Mouse (Mus musculus) lung, embryonic 16.5 days (tissue): ENCODE data around the gene Mfap1a. TPM values are rescaled to one million over a fixed set of nuclear protein-coding genes. Genes with fewer than 3 reads are reported as not detected.

ENCODE experiments used
- ATAC-seq: fragments of 200-750 bp; cut with Nextera tagmentation; 2 replicates; pipeline ENCODE4 v1.8.0; 2017; ENCODE audit warnings: low read depth, mild to moderate bottlenecking, moderate library complexity
- H3K27ac ChIP-seq: fragments of 300-500 bp; sonication (generic); 2 replicates; pipeline ENCODE4 v1.5.1; 2014; ENCODE audit warnings: mild to moderate bottlenecking, control low read depth, low read length
- H3K27me3 ChIP-seq: fragments of 300-500 bp; sonication (generic); 2 replicates; pipeline ENCODE4 v1.6.1; 2014; ENCODE audit warnings: low read depth, low read length, mixed read lengths; ENCODE audit not compliant: control insufficient read depth, insufficient read depth
- H3K36me3 ChIP-seq: fragments of 300-500 bp; sonication (generic); 2 replicates; pipeline ENCODE4 v1.6.1; 2014; ENCODE audit warnings: low read length; ENCODE audit not compliant: control insufficient read depth, insufficient read depth
- H3K4me1 ChIP-seq: fragments of 300-500 bp; sonication (generic); replicated peaks from 2 replicates; pipeline ENCODE4 v1.6.1; 2014; ENCODE audit warnings: low read length, mixed read lengths; ENCODE audit not compliant: control insufficient read depth, insufficient read depth
- H3K4me2 ChIP-seq: fragments of 300-500 bp; sonication (generic); 2 replicates; pipeline ENCODE4 v1.6.1; 2014; ENCODE audit warnings: low read depth, low read length, control low read depth
- H3K4me3 ChIP-seq: fragments of 300-500 bp; sonication (generic); 2 replicates; pipeline ENCODE4 v1.5.1; 2014; ENCODE audit warnings: mild to moderate bottlenecking, low read length, control low read depth
- H3K9ac ChIP-seq: fragments of 300-500 bp; sonication (generic); 2 replicates; pipeline ENCODE4 v1.6.1; 2014; ENCODE audit warnings: low read length, control low read depth
- H3K9me3 ChIP-seq: fragments of 300-500 bp; sonication (generic); 2 replicates; pipeline ENCODE4 v1.6.1; 2016; ENCODE audit warnings: low read length; ENCODE audit not compliant: control insufficient read depth
- WGBS: fragments of 180-500 bp; shearing (Covaris S2); extraction: QIAGEN DNeasy Blood & Tissue Kit; methylation state at CpG from one replicate; pipeline ENCODE4 v1.1.7; 2014; 5-methylcytosine and 5-hydroxymethylcytosine counted together
- polyA plus RNA-seq: library from polyadenylated mRNA; unstranded; fragments of >200 nt; fragmentation: Nextera tagmentation; extraction: Ambion mirVana; gene quantifications from 2 replicates; pipeline ENCODE4 v1.2.1, GENCODE M21; 2015

The Mfap1a gene
- polyA plus RNA-seq, 1 experiment from 2014 or later, result 29.4 TPM

DNA sequence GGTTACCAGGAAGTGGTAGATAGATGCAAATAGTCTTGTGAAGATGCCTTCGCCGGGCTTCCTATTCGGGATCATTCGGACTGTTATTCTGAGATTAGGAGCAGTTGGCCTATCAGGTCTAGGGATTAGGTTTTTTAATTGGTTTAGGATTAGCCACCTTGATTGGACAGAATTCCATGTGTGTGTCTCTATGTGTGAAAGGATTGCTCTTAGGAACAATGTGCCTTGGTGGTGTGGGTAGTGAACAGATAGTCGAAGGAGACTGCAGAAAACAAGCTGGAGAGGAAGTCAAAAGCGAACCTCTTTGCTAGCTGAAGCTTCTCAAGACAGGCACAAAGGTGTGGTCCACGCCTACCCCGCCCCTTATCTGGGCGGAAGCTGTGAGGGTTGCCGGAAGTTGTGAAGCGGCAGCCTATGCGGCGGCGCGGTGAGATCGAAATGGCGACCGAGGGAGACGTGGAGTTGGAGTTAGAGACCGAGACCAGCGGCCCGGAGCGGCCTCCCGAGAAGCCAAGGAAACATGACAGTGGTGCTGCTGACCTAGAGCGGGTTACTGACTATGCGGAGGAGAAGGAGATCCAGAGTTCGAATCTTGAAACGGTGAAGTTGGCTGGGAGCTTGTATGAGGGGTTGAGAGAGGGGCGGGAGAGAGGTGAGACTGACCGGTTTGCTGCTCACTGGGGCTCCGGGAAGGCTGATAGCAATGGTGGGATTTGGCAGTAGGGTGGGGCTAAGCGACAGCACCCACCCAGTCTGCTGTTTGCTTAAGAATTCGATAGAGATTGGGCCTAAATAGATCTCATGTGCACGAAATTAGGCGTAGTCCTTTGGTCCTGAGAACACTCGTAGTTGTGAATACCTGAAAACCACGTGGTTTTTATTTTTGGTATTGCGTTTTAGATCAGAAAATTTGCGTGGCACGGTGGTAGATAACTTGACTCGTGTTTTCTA, 49.5 kb downstream of the Mfap1a start, which contains the start of gene Serinc4:
Gene Serinc4 (minus strand): TSS at position 90 of the 951 bp plus-strand sequence.
- WGBS, result 4% methylated on average over 41 of the region's 41 CpGs
- Histone ChIP-seq H3K9ac (peak within 1 kb of the TSS; percentile 85), H3K27me3 (no peaks in the 10 kb centered on the region), H3K4me3 (peak within 1 kb of the TSS; percentile 75), H3K27ac (peak within 1 kb of the TSS; percentile 80), H3K9me3 (no peaks in the 10 kb centered on the region), H3K4me1 (peaks cover 13% of the 10 kb centered on the region), H3K4me2 (peak within 1 kb of the TSS; percentile 75), H3K36me3 (peaks cover 11% of the 10 kb centered on the region)
- peak; percentile 93 for ATAC-seq

DNA sequence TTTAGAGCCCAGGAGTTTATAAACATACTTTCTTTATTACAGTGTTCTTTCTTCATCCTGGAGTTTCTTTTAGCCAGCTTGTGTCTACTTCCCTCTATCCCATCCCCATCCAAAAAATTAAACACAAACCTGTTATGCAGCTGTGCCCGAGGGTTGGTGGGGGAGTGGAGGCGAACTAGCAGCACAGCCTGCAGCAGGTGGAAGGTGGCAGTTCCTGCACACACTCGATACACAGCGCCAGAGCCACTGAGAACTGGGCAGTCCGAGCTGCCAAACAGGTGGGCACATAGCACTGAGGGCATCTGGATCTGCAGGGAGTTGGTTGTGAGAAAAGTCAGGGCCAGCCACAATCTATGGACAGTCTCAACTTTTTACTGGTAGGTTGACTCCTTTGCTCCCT, 50.9 kb downstream of the Mfap1a start:
- Histone ChIP-seq H3K27me3 (no peaks in the 10 kb centered on the region), H3K4me1 (peaks cover 22% of the 10 kb centered on the region), H3K4me2 (no peak overlapping the region), H3K4me3 (no peak overlapping the region), H3K27ac (no peak overlapping the region), H3K9ac (no peak overlapping the region), H3K36me3 (peaks cover 9% of the 10 kb centered on the region), H3K9me3 (no peaks in the 10 kb centered on the region)
- whole genome bisulfite sequencing, result 78% methylated on average over 5 of the region's 5 CpGs
- no peak for ATAC-seq

DNA sequence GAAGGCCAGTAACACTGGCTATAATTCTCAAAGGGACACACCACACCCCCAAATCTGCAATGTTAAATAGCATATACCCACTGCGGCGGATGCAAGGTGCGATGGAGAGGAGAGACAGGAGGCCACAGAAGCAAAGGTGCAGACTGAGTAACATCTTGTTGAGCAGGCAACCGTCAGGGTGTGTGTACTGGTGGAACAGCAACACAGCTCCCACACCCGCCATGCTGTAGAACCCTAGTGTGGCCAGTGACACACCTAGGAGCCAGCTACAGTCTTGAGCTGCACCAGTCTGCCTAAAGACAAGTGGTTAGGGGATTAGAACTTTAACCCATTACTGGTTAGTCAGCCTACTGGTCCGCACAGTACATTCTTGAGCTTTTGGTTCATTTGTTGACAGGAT, 52.5 kb downstream of the Mfap1a start:
- ATAC-seq, result no peak
- Histone ChIP-seq H3K9ac (no peak overlapping the region), H3K36me3 (peaks cover 5% of the 10 kb centered on the region), H3K9me3 (no peaks in the 10 kb centered on the region), H3K27ac (no peak overlapping the region), H3K4me1 (peaks cover 26% of the 10 kb centered on the region), H3K4me3 (no peak overlapping the region), H3K27me3 (no peaks in the 10 kb centered on the region), H3K4me2 (no peak overlapping the region)
- 83% methylated on average over 6 of the region's 6 CpGs for WGBS

DNA sequence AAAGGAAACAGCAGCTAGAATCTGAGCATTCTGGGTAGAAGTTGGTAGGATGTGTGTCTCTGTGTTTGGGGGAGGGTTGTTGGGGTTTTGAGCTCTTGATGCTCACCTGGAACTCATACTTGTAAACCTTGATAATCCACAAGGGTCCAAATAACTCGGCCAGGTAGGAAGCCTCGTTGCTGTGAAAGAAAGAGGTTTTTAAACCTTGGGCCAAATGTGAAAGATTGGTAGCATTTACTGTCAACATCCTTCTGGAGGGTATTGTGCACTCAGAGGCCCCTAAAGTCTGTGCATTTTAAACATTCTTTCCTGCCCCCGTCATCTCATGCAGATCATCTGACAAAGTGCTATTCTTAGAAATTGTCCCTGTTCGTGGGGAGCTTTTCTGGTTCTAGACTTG, 53.5 kb downstream of the Mfap1a start, which contains the start of gene Hypk:
Gene Hypk (plus strand): TSS at position 301 of the 400 bp plus-strand sequence.
- Histone ChIP-seq H3K9me3 (no peaks in the 10 kb centered on the region), H3K36me3 (peaks cover 5% of the 10 kb centered on the region; the same call in 1 of the 2 replicates), H3K4me2 (no peak within 1 kb of the TSS), H3K4me3 (no peak within 1 kb of the TSS), H3K27me3 (no peaks in the 10 kb centered on the region), H3K9ac (no peak within 1 kb of the TSS), H3K27ac (no peak within 1 kb of the TSS), H3K4me1 (peaks cover 27% of the 10 kb centered on the region)
- WGBS, result 54% methylated on average over 4 of the region's 4 CpGs
- no peak for ATAC-seq

DNA sequence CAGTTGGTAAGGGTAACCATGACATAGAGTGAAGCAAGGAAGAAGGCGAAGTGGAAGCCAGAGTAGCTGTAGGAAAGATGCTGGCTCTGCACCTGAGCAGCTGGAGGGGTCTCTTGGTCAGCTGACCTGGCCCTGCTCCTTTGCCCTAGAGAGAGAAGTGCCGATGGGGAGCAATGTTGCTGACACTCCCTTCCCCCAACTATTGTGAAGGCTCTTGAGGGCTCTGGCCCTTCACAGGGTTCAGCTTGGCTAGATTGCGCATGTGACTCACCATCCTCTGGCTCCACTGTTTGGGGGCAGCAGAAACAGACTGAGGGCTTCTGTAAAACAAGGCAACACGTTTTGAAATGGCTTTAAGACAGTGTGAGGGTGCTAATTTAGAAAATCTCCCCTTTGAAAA, 54.1 kb downstream of the Mfap1a start:
- Histone ChIP-seq H3K36me3 (peaks cover 5% of the 10 kb centered on the region; the same call in 1 of the 2 replicates), H3K27me3 (no peaks in the 10 kb centered on the region), H3K4me3 (no peak overlapping the region), H3K4me2 (no peak overlapping the region), H3K9me3 (no peaks in the 10 kb centered on the region), H3K27ac (no peak overlapping the region), H3K9ac (no peak overlapping the region), H3K4me1 (peaks cover 26% of the 10 kb centered on the region)
- no peak for ATAC-seq
- 79% methylated on average over 4 of the region's 4 CpGs for WGBS

DNA sequence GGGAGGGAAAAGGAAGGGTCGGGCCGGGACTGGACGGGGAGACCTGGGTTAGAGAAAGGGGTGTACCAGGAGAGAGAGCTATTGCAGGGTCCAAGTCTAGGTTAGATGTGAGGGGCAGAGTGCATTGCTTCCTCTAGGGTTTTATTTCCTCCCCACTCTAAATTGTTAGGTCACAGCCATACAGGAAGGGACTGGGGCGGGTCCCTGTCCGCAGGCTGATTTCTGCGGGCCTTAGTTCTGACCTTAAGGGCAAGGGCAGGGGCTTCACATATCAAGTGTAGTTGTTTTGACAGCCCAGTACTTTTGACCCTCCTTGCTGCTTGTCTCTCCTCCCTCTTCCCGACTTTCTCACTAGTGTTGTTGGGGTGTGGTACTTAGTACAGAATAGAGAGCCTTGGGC, 56.4 kb downstream of the Mfap1a start:
- peak overlapping the region; percentile 96 for H3K27ac ChIP-seq
- H3K9me3 ChIP-seq, result no peaks in the 10 kb centered on the region
- 0% methylated on average over 7 of the region's 7 CpGs for WGBS
- H3K4me1 ChIP-seq, result peaks cover 21% of the 10 kb centered on the region
- H3K4me2 ChIP-seq, result peak overlapping the region; percentile 90
- H3K4me3 ChIP-seq, result peak overlapping the region; percentile 99
- peaks cover 5% of the 10 kb centered on the region; the same call in 1 of the 2 replicates for H3K36me3 ChIP-seq
- peak overlapping the region; percentile 99 for H3K9ac ChIP-seq
- H3K27me3 ChIP-seq, result no peaks in the 10 kb centered on the region
- ATAC-seq, result no peak

DNA sequence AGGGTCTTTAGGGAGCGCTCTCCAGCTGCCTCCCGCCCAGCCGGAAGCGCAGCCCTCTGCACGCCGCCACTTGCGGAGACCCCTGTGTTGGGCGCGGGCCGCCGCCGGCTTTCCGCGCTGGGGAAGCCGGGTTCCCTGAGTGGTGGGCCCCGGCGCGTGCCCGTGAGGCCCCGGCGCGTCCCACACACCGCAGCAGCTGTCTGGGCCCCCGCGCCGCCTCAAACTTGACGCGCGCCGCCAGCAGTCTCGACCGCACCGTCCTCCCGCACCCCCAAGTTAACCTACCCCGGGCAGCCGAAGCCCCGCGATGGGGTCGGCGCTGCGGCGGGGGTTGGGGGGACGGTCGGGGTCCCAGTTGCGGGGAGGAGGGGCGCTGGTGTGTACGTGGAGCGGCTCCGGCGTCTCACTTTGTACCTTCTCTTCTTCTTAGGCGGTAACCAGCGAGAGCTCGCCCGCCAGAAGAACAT, 56.9 kb downstream of the Mfap1a start:
- Histone ChIP-seq H3K36me3 (peaks cover 5% of the 10 kb centered on the region; the same call in 1 of the 2 replicates), H3K9ac (peak overlapping the region; percentile 99), H3K4me1 (peaks cover 21% of the 10 kb centered on the region), H3K9me3 (no peaks in the 10 kb centered on the region), H3K4me3 (peak overlapping the region; percentile 99), H3K27me3 (no peaks in the 10 kb centered on the region), H3K27ac (peak overlapping the region; percentile 96), H3K4me2 (peak overlapping the region; percentile 90)
- ATAC-seq, result peak; percentile 32
- under 1% methylated on average over 52 of the region's 54 CpGs for WGBS

DNA sequence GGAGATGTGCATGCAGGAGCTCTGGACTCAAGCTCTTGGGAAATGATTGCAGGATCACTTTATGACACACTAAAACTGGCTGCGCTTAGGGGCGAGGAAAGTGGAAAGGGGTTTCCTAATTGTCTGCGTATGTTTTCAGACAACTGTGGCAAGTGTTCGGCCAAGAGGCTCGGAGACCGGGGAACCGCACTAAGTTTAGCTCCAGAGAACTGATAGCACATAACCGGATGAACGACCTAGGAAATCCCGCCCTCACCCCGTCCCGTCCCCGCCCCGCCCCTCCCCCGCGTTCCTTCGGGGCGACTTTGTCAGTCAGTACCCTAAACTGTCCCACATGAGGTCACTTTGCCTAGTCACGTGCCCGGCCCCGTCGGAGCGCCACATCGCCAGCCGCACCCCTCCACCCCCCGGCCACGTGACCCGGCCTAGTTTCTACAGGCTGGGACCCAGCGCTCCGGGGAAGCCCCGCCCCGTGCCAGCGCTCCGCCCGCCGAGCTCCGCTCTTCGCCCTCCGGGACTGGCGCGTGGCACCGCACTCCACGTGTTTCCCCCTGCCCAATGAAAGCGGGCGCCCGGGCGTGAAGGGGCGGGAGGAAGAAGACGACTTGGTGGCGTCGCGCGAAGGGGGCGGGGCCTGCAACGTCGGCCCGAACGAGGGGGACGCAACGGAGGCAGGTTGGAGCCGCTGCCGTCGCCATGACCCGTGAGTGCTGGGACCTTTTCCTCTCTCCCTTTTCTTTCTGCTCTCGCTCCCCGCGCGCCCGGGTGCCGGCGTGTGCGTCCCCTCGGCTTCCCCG, 57.5 kb downstream of the Mfap1a start, which contains the start of gene Serf2:
Gene Serf2 (plus strand): TSS at position 457 of the 797 bp plus-strand sequence.
- Histone ChIP-seq H3K9me3 (no peaks in the 10 kb centered on the region), H3K4me2 (peak within 1 kb of the TSS; percentile 90), H3K4me3 (peak within 1 kb of the TSS; percentile 99), H3K27ac (peak within 1 kb of the TSS; percentile 98), H3K4me1 (peaks cover 21% of the 10 kb centered on the region), H3K9ac (peak within 1 kb of the TSS; percentile 99), H3K27me3 (no peaks in the 10 kb centered on the region), H3K36me3 (peaks cover 3% of the 10 kb centered on the region; the same call in 1 of the 2 replicates)
- WGBS, result under 1% methylated on average over 67 of the region's 74 CpGs
- ATAC-seq, result peak; percentile 98
